Mouse (Mus musculus) megakaryocyte, embryonic 14.5 days (primary cell): ENCODE measurements around the gene Phospho1.

Experiments used
- FLI1 ChIP-seq: IDR thresholded peaks from 2 replicates; pipeline ENCODE4 v1.6.1; 2012; ENCODE audit warnings: low read length, inconsistent platforms, mixed read lengths
- GATA1 ChIP-seq: IDR thresholded peaks from 3 replicates; pipeline ENCODE4 v1.6.1; 2012; ENCODE audit warnings: mixed read lengths, low read length, inconsistent platforms, borderline replicate concordance

DNA sequence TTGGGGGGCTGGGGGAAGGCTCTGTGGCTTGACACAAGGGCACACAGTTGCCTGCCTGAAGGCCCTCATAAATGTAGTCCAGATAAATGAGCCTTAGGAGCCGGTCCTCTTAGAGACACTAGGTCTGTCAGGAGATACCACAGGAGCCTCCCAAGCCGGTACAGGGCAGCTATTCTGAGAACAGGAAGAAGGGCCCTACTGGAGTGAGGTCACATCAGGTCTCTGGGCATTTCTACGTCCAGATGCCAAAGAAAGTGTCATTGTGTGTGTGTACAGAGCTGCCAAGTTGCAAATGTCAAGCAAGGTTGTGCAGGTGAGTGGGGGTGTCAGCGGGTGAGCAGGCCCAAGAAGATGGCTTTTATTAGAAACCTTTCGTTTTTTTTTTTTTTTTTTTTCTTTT, 28.7 kb upstream of the Phospho1 start:
- TF ChIP-seq GATA1 (no peak), FLI1 (no peak)
